In the genomic region with DNA sequence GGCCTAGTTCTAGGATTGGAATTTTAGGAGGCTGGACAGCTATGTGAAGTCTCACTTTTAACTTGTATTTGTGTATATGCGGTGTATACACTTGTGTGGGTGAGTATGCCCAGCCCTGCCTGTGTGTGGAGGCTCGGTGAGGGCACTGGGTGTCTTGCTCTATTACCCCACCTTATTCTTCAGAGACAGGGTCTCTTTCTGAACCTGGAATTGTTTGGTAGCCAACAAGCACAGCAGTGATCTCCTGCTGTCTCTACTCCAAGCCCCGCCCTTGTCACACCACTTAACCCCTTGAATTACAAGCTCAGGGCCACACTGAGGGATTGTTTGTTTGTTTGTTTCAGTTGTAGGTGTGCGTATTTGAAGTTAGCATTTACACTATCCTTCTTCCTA, we compare ENCODE assay signal across 9 mouse cellular contexts. TPM values are rescaled to one million over a fixed set of nuclear protein-coding genes. Genes with fewer than 3 reads are reported as not detected.
A peak's percentile ranks its signal among the peaks of the same experiment; 100 is the strongest.
DNase-seq lines count a peak whose midpoint lies in the region; ATAC-seq and TF ChIP-seq lines count a peak whose summit lies in the region.
"Had no signal": no experiment of that assay in that cellular context is flagged by ENCODE, and none has a peak within 500 bp of the region (broad histone marks: within the 10 kb centered on the region; RNA-seq: fewer than 3 reads in every experiment).

No protein-coding gene starts in this region.

- H3K27me3 ChIP-seq in heart, embryonic 11.5 days (ENCODE audit: control insufficient read depth, insufficient read depth, low read length), result no peaks in the 10 kb centered on the region
- no peaks in the 10 kb centered on the region for H3K27me3 ChIP-seq in ES-Bruce4 (ENCODE audit: control insufficient read depth, insufficient read depth, low read length, poor library complexity, severe bottlenecking)
- no peaks in the 10 kb centered on the region for H3K27me3 ChIP-seq in heart, embryonic 16.5 days (ENCODE audit: control insufficient read depth, insufficient read depth, low read length)
- no peaks in the 10 kb centered on the region for H3K27me3 ChIP-seq in lung, postnatal 0 days (replicated peaks; ENCODE audit: insufficient read depth, low read length)
- H3K27me3 ChIP-seq: Patski had no signal

- no peak for TF ChIP-seq POLR2A in ES-Bruce4 (IDR thresholded peaks at IDR 0.05; ENCODE audit: insufficient read depth, low read length)

- H3K9me3 ChIP-seq in heart, embryonic 11.5 days (replicated peaks; ENCODE audit: control insufficient read depth, low read length), result no peaks in the 10 kb centered on the region
- no peaks in the 10 kb centered on the region for H3K9me3 ChIP-seq in ES-Bruce4 (replicated peaks; ENCODE audit: control insufficient read depth, insufficient read depth, low read length, poor library complexity, severe bottlenecking)
- no peaks in the 10 kb centered on the region for H3K9me3 ChIP-seq in heart, embryonic 16.5 days (replicated peaks; ENCODE audit: control insufficient read depth, low read length)
- H3K9me3 ChIP-seq in lung, postnatal 0 days (ENCODE audit: low read length), result no peaks in the 10 kb centered on the region

- peak overlapping the region; percentile 71 for H3K27ac ChIP-seq in heart, embryonic 11.5 days (ENCODE audit: low read depth, low read length)
- H3K27ac ChIP-seq in ES-Bruce4 (ENCODE audit: insufficient read depth, low read length), result no peak overlapping the region
- H3K27ac ChIP-seq in heart, embryonic 16.5 days (ENCODE audit: low read length), result peak overlapping the region; percentile 94
- peak overlapping the region; percentile 96 for H3K27ac ChIP-seq in lung, postnatal 0 days (ENCODE audit: low read length)

- no peak for DNase-seq in heart, postnatal 36 days
- peak; percentile 26 for DNase-seq in lung, postnatal 0 days (ENCODE audit: low spot score)
- no peak for DNase-seq in urinary bladder, postnatal 14 days (ENCODE audit: low spot score)
- DNase-seq in ovary, postnatal 14 days (ENCODE audit: low spot score), result no peak
- DNase-seq in right cerebral cortex, postnatal 36 days (ENCODE audit: low spot score in 2 of 2), result no peak

- H3K9ac ChIP-seq in heart, embryonic 11.5 days (ENCODE audit: low read depth, low read length), result peak overlapping the region; percentile 92
- H3K9ac ChIP-seq in ES-Bruce4 (ENCODE audit: low read depth, poor library complexity, severe bottlenecking), result peak overlapping the region; percentile 34
- peak overlapping the region; percentile 95 for H3K9ac ChIP-seq in heart, embryonic 16.5 days (ENCODE audit: low read length)
- H3K9ac ChIP-seq in lung, postnatal 0 days (replicated peaks; ENCODE audit: low read depth), result peak overlapping the region; percentile 88

- no peak for TF ChIP-seq EP300 in ES-Bruce4 (IDR thresholded peaks at IDR 0.05; ENCODE audit: insufficient read depth, low read depth, low read length)
- TF ChIP-seq EP300 in lung, postnatal 0 days (IDR thresholded peaks at IDR 0.05), result no peak

- ATAC-seq in heart, embryonic 11.5 days (replicated peaks; ENCODE audit: insufficient number of reproducible peaks, low FRiP score, low TSS enrichment), result no peak
- no peak for ATAC-seq in heart, embryonic 16.5 days (replicated peaks; ENCODE audit: extremely low read depth, insufficient read depth, low FRiP score)
- ATAC-seq in lung, postnatal 0 days, result peak; percentile 35; the same call in 1 of the 2 replicates

- peak overlapping the region; percentile 97 for H3K4me2 ChIP-seq in heart, embryonic 11.5 days
- peak overlapping the region; percentile 97 for H3K4me2 ChIP-seq in heart, embryonic 16.5 days (ENCODE audit: low read depth, low read length)
- H3K4me2 ChIP-seq in lung, postnatal 0 days (replicated peaks; ENCODE audit: low read depth, low read length), result peak overlapping the region; percentile 93

- H3K36me3 ChIP-seq in heart, embryonic 11.5 days (ENCODE audit: control insufficient read depth, insufficient read depth, low read length), result no peaks in the 10 kb centered on the region
- no peaks in the 10 kb centered on the region for H3K36me3 ChIP-seq in ES-Bruce4 (ENCODE audit: control insufficient read depth, insufficient read depth, low read length, poor library complexity, severe bottlenecking)
- no peaks in the 10 kb centered on the region for H3K36me3 ChIP-seq in heart, embryonic 16.5 days (ENCODE audit: control insufficient read depth, insufficient read depth)
- no peaks in the 10 kb centered on the region for H3K36me3 ChIP-seq in lung, postnatal 0 days (ENCODE audit: insufficient read depth, low read length)

- intact Hi-C loops in heart, postnatal 36 days (cut with DNase I), result no loop called here

- peaks cover 16% of the 10 kb centered on the region for H3K4me1 ChIP-seq in heart, embryonic 11.5 days (ENCODE audit: control insufficient read depth, insufficient read depth, low read length)
- H3K4me1 ChIP-seq in ES-Bruce4 (ENCODE audit: control insufficient read depth, insufficient read depth, low read length), result no peaks in the 10 kb centered on the region
- H3K4me1 ChIP-seq in heart, embryonic 16.5 days (ENCODE audit: control insufficient read depth, insufficient read depth, low read length), result peaks cover 27% of the 10 kb centered on the region
- peaks cover 10% of the 10 kb centered on the region; the same call in 1 of the 2 replicates for H3K4me1 ChIP-seq in lung, postnatal 0 days (ENCODE audit: insufficient read depth, low read depth, low read length)

- H3K4me3 ChIP-seq in heart, embryonic 11.5 days (ENCODE audit: low read depth, low read length), result peak overlapping the region; percentile 64
- peak overlapping the region; percentile 65 for H3K4me3 ChIP-seq in ES-Bruce4 (ENCODE audit: low read depth, low read length)
- peak overlapping the region; percentile 82 for H3K4me3 ChIP-seq in heart, embryonic 16.5 days (ENCODE audit: low read length)
- peak overlapping the region; percentile 79 for H3K4me3 ChIP-seq in lung, postnatal 0 days (ENCODE audit: low read depth, low read length)

- TF ChIP-seq CTCF in ES-Bruce4 (IDR thresholded peaks at IDR 0.05; ENCODE audit: low read depth, low read length), result no peak
- TF ChIP-seq CTCF in lung, postnatal 0 days (IDR thresholded peaks at IDR 0.05), result no peak

- WGBS in heart, embryonic 11.5 days (ENCODE audit: insufficient replicate concordance), result 46% methylated on average over 4 of the region's 4 CpGs
- WGBS in heart, embryonic 16.5 days, result 48% methylated on average over 4 of the region's 4 CpGs
- 31% methylated on average over 4 of the region's 4 CpGs for WGBS in lung, postnatal 0 days

RNA-seq across cellular contexts. Expression of gene Tapbpl, which starts 0.4 kb away (rescaled TPM):
- 2.0 and 2.2 TPM in 2 replicates for polyA plus RNA-seq in heart, embryonic 11.5 days (2014; fragmentation: Nextera tagmentation; extraction: Ambion mirVana)
- 1 to 10 TPM; 4.4 to 5.1 TPM for total RNA-seq in heart, postnatal 36 days (2021)
- 2.1 and 3.9 TPM in 2 replicates for polyA plus RNA-seq in ES-Bruce4 (2011; ENCODE audit: insufficient read depth, insufficient read length, low read depth, missing spikeins)
- polyA plus RNA-seq in heart, embryonic 16.5 days (2015; fragmentation: Nextera tagmentation; extraction: Ambion mirVana), result 7.4 and 9.1 TPM in 2 replicates
- 14.2 and 16.9 TPM in 2 replicates for polyA plus RNA-seq in lung, postnatal 0 days (2015; fragmentation: Nextera tagmentation; extraction: Ambion mirVana)

RNA-seq across cellular contexts. Expression of gene Cd27, which starts 4.8 kb away (rescaled TPM):
- polyA plus RNA-seq in heart, embryonic 11.5 days (2014; fragmentation: Nextera tagmentation; extraction: Ambion mirVana), result 1.2 and 1.4 TPM in 2 replicates
- total RNA-seq in heart, postnatal 36 days (2021), result under 1 TPM in 1 of 2 experiments, not detected in 1; 0.49 TPM
- not detected in 2 replicates for polyA plus RNA-seq in ES-Bruce4 (2011; ENCODE audit: insufficient read depth, insufficient read length, low read depth, missing spikeins)
- 7.9 and 18.5 TPM in 2 replicates for polyA plus RNA-seq in heart, embryonic 16.5 days (2015; fragmentation: Nextera tagmentation; extraction: Ambion mirVana)
- polyA plus RNA-seq in lung, postnatal 0 days (2015; fragmentation: Nextera tagmentation; extraction: Ambion mirVana), result 2.4 and 3.0 TPM in 2 replicates

RNA-seq across cellular contexts. Expression of gene Vamp1, which starts 16.7 kb away (rescaled TPM):
- 1.6 and 2.2 TPM in 2 replicates for polyA plus RNA-seq in heart, embryonic 11.5 days (2014; fragmentation: Nextera tagmentation; extraction: Ambion mirVana)
- total RNA-seq in heart, postnatal 36 days (2021), result 1 to 10 TPM; 5.0 to 6.5 TPM
- polyA plus RNA-seq in ES-Bruce4 (2011; ENCODE audit: insufficient read depth, insufficient read length, low read depth, missing spikeins), result 9.4 and 14.3 TPM in 2 replicates
- polyA plus RNA-seq in heart, embryonic 16.5 days (2015; fragmentation: Nextera tagmentation; extraction: Ambion mirVana), result 7.0 and 8.4 TPM in 2 replicates
- polyA plus RNA-seq in lung, postnatal 0 days (2015; fragmentation: Nextera tagmentation; extraction: Ambion mirVana), result 3.0 and 3.5 TPM in 2 replicates

RNA-seq across cellular contexts. Expression of gene Mrpl51, which starts 40.4 kb away (rescaled TPM):
- 226 and 234 TPM in 2 replicates for polyA plus RNA-seq in heart, embryonic 11.5 days (2014; fragmentation: Nextera tagmentation; extraction: Ambion mirVana)
- 100 to 1,000 TPM; 308 to 334 TPM for total RNA-seq in heart, postnatal 36 days (2021)
- polyA plus RNA-seq in ES-Bruce4 (2011; ENCODE audit: insufficient read depth, insufficient read length, low read depth, missing spikeins), result 113 TPM in 2 replicates
- 270 and 281 TPM in 2 replicates for polyA plus RNA-seq in heart, embryonic 16.5 days (2015; fragmentation: Nextera tagmentation; extraction: Ambion mirVana)
- 151 and 154 TPM in 2 replicates for polyA plus RNA-seq in lung, postnatal 0 days (2015; fragmentation: Nextera tagmentation; extraction: Ambion mirVana)

RNA-seq across cellular contexts. Expression of gene Ncapd2, which starts 40.5 kb away (rescaled TPM):
- polyA plus RNA-seq in heart, embryonic 11.5 days (2014; fragmentation: Nextera tagmentation; extraction: Ambion mirVana), result 82.3 and 84.0 TPM in 2 replicates
- 10 to 100 TPM; 20.8 to 25.3 TPM for total RNA-seq in heart, postnatal 36 days (2021)
- polyA plus RNA-seq in ES-Bruce4 (2011; ENCODE audit: insufficient read depth, insufficient read length, low read depth, missing spikeins), result 383 and 401 TPM in 2 replicates
- 97.4 and 99.3 TPM in 2 replicates for polyA plus RNA-seq in heart, embryonic 16.5 days (2015; fragmentation: Nextera tagmentation; extraction: Ambion mirVana)
- polyA plus RNA-seq in lung, postnatal 0 days (2015; fragmentation: Nextera tagmentation; extraction: Ambion mirVana), result 5.9 and 7.9 TPM in 2 replicates

Comparison
In these comparisons a context has a peak if more than half of its experiments do, and no peak if none do; other contexts are left out.
1. H3K9ac ChIP-seq: peak in every context shown above with its lines; median percentile 95 in heart, embryonic 16.5 days; 92 in heart, embryonic 11.5 days; 88 in lung, postnatal 0 days; 34 in ES-Bruce4.